Mouse (Mus musculus): ENCODE measurements around the gene Shld2.

DNA sequence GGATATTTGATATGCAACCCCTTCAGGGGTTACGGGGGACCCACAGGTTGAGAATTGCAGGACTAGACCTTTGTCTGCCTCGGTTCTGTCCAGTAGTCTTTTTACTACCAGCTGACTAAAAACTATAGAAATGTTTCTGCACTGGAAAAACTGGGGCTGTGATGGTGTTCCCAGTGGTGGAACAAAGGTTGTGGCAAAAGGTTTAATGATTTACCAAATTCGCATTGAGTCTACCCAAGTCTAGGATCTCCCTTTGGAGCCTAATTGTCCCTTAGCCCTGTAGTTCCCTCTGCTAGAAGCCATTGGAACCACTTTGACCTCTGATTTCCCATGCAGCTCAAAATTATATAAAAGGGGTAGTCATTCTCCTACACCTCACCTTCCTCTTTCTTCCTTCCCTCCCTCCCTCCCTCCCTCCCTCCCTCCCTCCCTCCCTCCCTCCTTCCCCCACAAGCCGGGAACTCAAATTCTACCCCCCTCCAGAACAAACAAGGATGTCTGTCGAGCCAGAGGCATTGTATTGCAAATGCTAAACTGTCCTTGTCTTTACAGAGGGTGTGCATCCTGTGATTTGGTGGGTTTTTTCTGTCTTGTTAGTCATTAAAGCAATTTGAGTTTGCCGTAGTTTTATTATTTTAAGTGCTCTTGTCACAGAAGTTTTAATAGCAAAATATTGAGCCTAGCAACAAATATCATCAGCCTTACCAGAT, 2.2 kb upstream of the Shld2 start:
- TF ChIP-seq CTCF (IDR thresholded peaks at IDR 0.05; ENCODE audit: low read depth) (no peak), EP300 (IDR thresholded peaks at IDR 0.05; ENCODE audit: low read depth) (no peak)
